Mouse (Mus musculus) brain, adult 2 months (tissue): ENCODE results near the gene Maml1.

Source experiments
- DNase-seq: peaks from one replicate; pipeline ENCODE4 v3.0.0; 2011; ENCODE audit warnings: low read depth, low spot score

The Maml1 gene

GRCm38 (mm10) chr11:50222559-50223276, 69.4 kb downstream of the Maml1 start:
- DNase-seq = no peak

- no peak for DNase-seq
Observed at GRCm38 (mm10) chr11:50219833-50220232, 72.3 kb downstream of the Maml1 start.

DNA sequence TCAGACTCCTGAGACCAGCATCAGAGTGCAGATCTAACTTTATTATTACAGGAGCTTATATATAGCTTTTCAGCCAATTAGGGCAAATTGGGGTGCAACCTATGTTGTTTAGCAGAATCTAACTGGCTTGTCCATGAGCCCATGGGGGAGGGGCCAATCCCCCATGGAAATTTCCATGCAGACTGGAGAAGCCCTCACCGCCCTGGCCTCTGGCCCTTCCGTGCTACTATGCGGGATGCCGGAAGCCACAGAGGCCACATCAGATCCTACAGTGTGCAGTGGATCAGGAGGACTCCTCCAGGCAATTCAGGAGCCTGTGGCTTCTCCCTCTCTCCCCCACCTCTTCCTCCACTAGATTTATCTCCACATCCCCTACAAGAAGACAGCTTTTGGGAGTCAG, 74.3 kb downstream of the Maml1 start:
- no peak for DNase-seq

- DNase-seq = no peak
Observed at GRCm38 (mm10) chr11:50216724-50217366, 75.3 kb downstream of the Maml1 start.

DNA sequence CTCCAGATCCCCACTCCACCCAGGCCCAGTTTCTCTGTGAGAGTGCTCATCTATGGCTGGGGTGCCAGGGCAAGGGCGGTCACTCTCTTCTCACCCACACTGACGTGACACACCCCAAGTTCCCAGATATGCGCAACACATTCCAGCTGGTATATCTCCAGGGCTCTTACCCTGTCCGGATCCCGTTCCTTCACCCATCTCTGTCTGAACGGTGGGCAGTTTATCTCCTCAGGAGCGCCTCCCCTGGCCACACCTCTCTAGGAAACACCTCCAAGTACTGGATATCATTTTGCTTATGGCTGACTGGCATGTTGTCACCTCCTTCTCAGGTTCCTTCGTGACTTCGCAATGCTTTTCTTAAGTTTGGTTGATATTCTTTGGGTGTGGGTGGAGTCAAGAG, 76.5 kb downstream of the Maml1 start:
- no peak for DNase-seq

GRCm38 (mm10) chr11:50214631-50215030, 77.5 kb downstream of the Maml1 start:
- no peak for DNase-seq

GRCm38 (mm10) chr11:50212848-50213758, 79.0 kb downstream of the Maml1 start:
- DNase-seq = peak; percentile 90

GRCm38 (mm10) chr11:50212060-50212739, 79.9 kb downstream of the Maml1 start:
- no peak for DNase-seq

GRCm38 (mm10) chr11:50211322-50212059, 80.6 kb downstream of the Maml1 start:
- DNase-seq = no peak

DNA sequence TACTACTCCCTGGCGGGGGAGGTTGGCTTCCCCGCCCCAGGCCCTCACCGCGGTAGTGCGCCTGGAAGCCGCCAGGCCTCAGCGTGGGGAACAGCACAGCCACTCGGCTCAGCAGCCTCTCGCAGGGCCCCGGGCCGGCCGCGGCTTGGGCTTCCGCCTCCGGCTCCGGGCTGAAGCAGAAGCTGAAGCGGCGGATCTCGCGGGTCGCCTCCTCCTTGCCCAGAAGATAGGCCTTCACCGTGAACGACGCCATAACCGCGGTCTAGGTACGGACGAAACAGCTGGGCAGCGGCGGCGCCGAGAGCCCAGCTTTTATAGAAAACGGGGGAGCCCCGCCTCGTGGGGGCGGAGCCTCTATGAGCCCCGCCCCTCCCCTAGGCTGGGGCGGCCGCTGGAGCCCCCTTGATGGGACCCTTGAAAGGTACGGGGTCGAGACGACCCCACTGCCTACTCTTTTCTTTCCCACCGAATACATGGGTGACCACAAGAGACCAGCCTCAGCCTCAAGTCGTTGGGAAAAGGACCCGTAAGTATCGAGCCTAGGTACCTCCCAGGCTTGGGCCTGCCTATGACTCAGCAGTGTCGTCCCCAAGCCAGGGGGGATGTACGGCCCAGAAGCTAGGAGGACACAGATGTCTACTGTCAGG, 81.5 kb downstream of the Maml1 start, which contains the start of the genes Sqstm1 and Mgat4b:
Sqstm1 (minus strand) TSS at position 323 of the 647 bp plus-strand sequence.
Mgat4b (plus strand) TSS at position 386 of the 647 bp plus-strand sequence.
- peak; percentile 82 for DNase-seq

- DNase-seq = peak; percentile 99
Observed at GRCm38 (mm10) chr11:50210101-50210504, 82.0 kb downstream of the Maml1 start.

- no peak for DNase-seq
Observed at GRCm38 (mm10) chr11:50208039-50208438, 84.1 kb downstream of the Maml1 start.

DNA sequence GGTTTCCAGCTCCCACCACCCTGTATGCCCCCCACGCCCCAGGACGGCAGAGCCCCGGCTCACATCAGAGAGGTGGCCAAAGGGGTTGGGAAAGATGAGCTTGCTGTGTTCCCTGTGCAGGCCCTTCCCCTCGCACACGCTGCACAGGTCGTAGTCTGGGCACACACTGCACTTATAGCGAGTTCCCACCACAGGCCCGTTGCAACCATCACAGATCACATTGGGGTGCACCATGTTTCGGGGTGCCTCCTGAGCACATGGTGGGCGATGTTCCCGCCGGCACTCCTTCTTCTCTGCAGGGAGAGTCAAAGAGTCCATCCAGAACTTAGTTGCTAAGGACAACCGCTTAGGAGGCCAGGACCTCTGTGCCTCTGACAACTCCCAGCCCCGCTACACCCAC, 84.8 kb downstream of the Maml1 start:
- DNase-seq = no peak

DNA sequence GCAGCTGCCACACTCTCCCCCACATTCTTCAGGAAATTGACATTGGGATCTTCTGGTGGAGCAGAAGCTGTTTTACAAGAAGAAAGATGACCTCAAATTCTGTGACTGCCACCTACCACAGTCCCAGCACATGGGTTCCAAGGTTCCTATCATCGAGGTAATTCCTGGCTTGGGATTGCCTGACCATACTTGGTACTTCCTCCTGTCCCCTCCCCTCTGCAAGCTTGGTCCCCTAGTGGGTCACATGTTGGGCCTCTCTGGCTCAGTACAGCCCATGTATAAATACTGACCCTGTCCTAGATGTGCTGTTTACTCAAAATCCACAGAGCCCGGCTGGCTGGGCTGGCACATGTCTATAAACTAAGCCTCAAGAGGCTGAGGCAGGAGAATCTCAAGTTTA, 86.1 kb downstream of the Maml1 start:
- no peak for DNase-seq
